Mouse (Mus musculus) spleen, adult 2 months (tissue): Measurements from ENCODE around the gene Ranbp3. TPM values are rescaled to one million over a fixed set of nuclear protein-coding genes. Genes with fewer than 3 reads are reported as not detected.

Experiments
- DNase-seq, 2 experiments: peaks; one replicate each; pipeline versions ENCODE4 v3.0.0 to v3.0.0-alpha.2; 2012 to 2021; ENCODE audit warnings: low spot score in 2 of 2, low read depth in 1 of 2
- H3K27ac ChIP-seq: fragments of 200-500 bp; 2 replicates; pipeline ENCODE4 v1.5.1; 2012; ENCODE audit warnings: low read length, inconsistent platforms; ENCODE audit not compliant: insufficient read depth
- H3K27me3 ChIP-seq: fragments of 200-500 bp; 2 replicates; pipeline ENCODE4 v1.6.1; 2012; ENCODE audit warnings: mild to moderate bottlenecking, moderate library complexity, low read length, inconsistent platforms; ENCODE audit not compliant: control insufficient read depth, insufficient read depth
- H3K36me3 ChIP-seq: fragments of 200-500 bp; 2 replicates; pipeline ENCODE4 v1.6.1; 2012; ENCODE audit warnings: mild to moderate bottlenecking, low read length, inconsistent platforms; ENCODE audit not compliant: control insufficient read depth, insufficient read depth
- H3K4me1 ChIP-seq: fragments of 200-500 bp; 2 replicates; pipeline ENCODE4 v1.6.1; 2011; ENCODE audit warnings: inconsistent platforms; ENCODE audit not compliant: control insufficient read depth, insufficient read depth, insufficient read length
- H3K4me3 ChIP-seq: fragments of 200-500 bp; 2 replicates; pipeline ENCODE4 v1.5.1; 2011; ENCODE audit warnings: mild to moderate bottlenecking, inconsistent platforms; ENCODE audit not compliant: insufficient read depth, insufficient read length; ENCODE audit errors: extremely low read depth
- CTCF ChIP-seq: fragments of 200-500 bp; IDR thresholded peaks from 2 replicates; pipeline ENCODE4 v1.5.1; 2011; ENCODE audit warnings: mild to moderate bottlenecking, inconsistent platforms; ENCODE audit not compliant: insufficient read depth, insufficient read length, insufficient replicate concordance; ENCODE audit errors: extremely low read depth
- POLR2A ChIP-seq: fragments of 200-500 bp; IDR thresholded peaks from 2 replicates; pipeline ENCODE4 v1.6.1; 2011; ENCODE audit warnings: low read depth, low read length, inconsistent platforms
- WGBS: fragments of 180-500 bp; shearing (Covaris S2); methylation state at CpG from one replicate; pipeline ENCODE4 v1.1.7; 2018; 5-methylcytosine and 5-hydroxymethylcytosine counted together
- polyA plus RNA-seq: library from polyadenylated mRNA; depleted of rRNA; stranded (reverse); fragments of >200 nt; gene quantifications from 2 replicates; pipeline ENCODE4 v1.2.3, GENCODE M21; 2012; rRNA removed

The Ranbp3 gene
- polyA plus RNA-seq, 1 experiment: 72.6 TPM

GRCm38 (mm10) chr17:56756703-56757399, 83.8 kb downstream of the Ranbp3 start:
- TF ChIP-seq POLR2A (no peak), CTCF (no peak)
- WGBS: 5% methylated on average over 51 of the region's 51 CpGs
- peak overlapping the region; percentile 35; the same call in 1 of the 2 replicates for H3K4me3 ChIP-seq
- DNase-seq: no peak
- peaks cover 12% of the 10 kb centered on the region; the same call in 1 of the 2 replicates for H3K4me1 ChIP-seq
- no peak overlapping the region for H3K27ac ChIP-seq
- H3K27me3 ChIP-seq: peaks cover 16% of the 10 kb centered on the region
- H3K36me3 ChIP-seq: no peaks in the 10 kb centered on the region

GRCm38 (mm10) chr17:56757416-56758123, 84.5 kb downstream of the Ranbp3 start, which contains the start of gene Nrtn:
TSS of gene Nrtn (minus strand) at chr17:56757530.
- DNase-seq: peak in 1 of 2 experiments; percentile 53
- no peak for TF ChIP-seq POLR2A
- no peak for TF ChIP-seq CTCF
- Histone ChIP-seq H3K4me3 (peak within 1 kb of the TSS; percentile 35; the same call in 1 of the 2 replicates), H3K4me1 (peaks cover 15% of the 10 kb centered on the region; the same call in 1 of the 2 replicates), H3K36me3 (no peaks in the 10 kb centered on the region), H3K27me3 (peaks cover 16% of the 10 kb centered on the region), H3K27ac (no peak within 1 kb of the TSS)
- WGBS: 1% methylated on average over 41 of the region's 48 CpGs

DNA sequence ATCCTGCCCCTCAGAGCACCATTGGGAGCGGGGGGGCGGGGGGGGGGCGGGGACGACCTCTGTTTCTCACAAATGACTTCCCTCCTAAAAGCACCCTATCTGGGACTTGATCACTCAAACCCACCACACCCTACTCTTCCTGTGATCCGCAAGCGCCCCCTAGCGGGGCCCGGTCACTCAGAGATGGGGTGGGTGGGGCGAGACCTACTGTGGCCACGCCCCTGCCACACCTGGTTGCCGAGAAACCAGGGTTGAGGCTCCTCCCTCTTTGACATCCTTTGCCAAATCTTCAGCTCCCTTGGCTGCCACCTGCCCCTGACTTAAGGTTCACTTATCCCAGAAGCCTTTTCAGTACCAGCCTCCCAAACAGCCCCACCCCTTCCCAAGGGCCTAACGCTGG, 85.0 kb downstream of the Ranbp3 start:
- Histone ChIP-seq H3K27me3 (peaks cover 16% of the 10 kb centered on the region), H3K27ac (no peak overlapping the region)
- WGBS: 7% methylated on average over 12 of the region's 12 CpGs

DNA sequence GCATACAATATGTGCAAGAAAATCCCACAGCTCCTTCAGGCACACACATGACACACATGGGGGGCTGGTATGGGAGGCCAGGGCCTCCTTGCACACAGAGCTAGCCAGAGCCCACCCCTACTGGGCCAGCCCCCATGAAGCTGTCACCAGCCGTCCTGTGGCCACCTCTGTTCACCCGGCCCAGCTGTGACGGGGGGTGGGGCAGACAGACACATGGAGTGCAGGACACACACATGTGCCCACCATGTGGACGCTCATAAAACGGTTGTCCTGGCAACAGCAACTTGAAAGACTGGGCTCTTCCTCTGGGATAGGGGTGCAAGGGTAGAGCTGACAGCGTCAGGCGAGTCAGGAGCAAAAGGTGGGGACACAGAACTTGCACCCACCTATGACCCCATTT, 86.2 kb downstream of the Ranbp3 start:
- H3K36me3 ChIP-seq: no peaks in the 10 kb centered on the region
- no peak for DNase-seq
- no peak overlapping the region for H3K4me3 ChIP-seq
- H3K4me1 ChIP-seq: peaks cover 21% of the 10 kb centered on the region
- no peak for TF ChIP-seq POLR2A
- TF ChIP-seq CTCF: no peak
- no peak overlapping the region for H3K27ac ChIP-seq
- WGBS: 85% methylated on average over 7 of the region's 7 CpGs
- H3K27me3 ChIP-seq: peaks cover 14% of the 10 kb centered on the region

More for the DNA sequence above, 85.0 kb downstream of the Ranbp3 start:
- TF ChIP-seq POLR2A (no peak), CTCF (0 out of 2 replicates have a peak, but pooled peaks have one; percentile 35)
- DNase-seq: peak; percentile 41 to 72
- Histone ChIP-seq H3K4me3 (no peak overlapping the region), H3K4me1 (peaks cover 19% of the 10 kb centered on the region), H3K36me3 (no peaks in the 10 kb centered on the region)

GRCm38 (mm10) chr17:56761077-56761476, 88.0 kb downstream of the Ranbp3 start:
- H3K4me1 ChIP-seq: peaks cover 26% of the 10 kb centered on the region
- no peaks in the 10 kb centered on the region for H3K36me3 ChIP-seq
- peaks cover 9% of the 10 kb centered on the region for H3K27me3 ChIP-seq
- TF ChIP-seq POLR2A (no peak), CTCF (no peak)
- no peak overlapping the region for H3K27ac ChIP-seq
- DNase-seq: no peak
- no peak overlapping the region for H3K4me3 ChIP-seq
- WGBS: 80% methylated on average over 3 of the region's 3 CpGs

Other genes with a start within 250 kb of the Ranbp3 start
- 57.5 and 69.4 TPM in 2 replicates for gene Ptprs, start 196.8 kb upstream of the Ranbp3 start, polyA plus RNA-seq
- gene Znrf4, start 160.9 kb upstream of the Ranbp3 start, polyA plus RNA-seq: not detected in 2 replicates
- gene Gm20219, start 118.9 kb upstream of the Ranbp3 start, polyA plus RNA-seq: 2.3 and 4.4 TPM in 2 replicates
- 152 and 157 TPM in 2 replicates for gene Safb2, start 88.7 kb upstream of the Ranbp3 start, polyA plus RNA-seq
- 103 and 105 TPM in 2 replicates for gene Safb, start 88.5 kb upstream of the Ranbp3 start, polyA plus RNA-seq
- gene 2410015M20Rik, start 63.5 kb upstream of the Ranbp3 start, polyA plus RNA-seq: 101 and 140 TPM in 2 replicates
- gene Rpl36, start 59.9 kb upstream of the Ranbp3 start, polyA plus RNA-seq: 2,050 and 3,346 TPM in 2 replicates
- gene Lonp1, start 46.4 kb upstream of the Ranbp3 start, polyA plus RNA-seq: 35.2 and 44.9 TPM in 2 replicates
- 0.14 and 0.28 TPM in 2 replicates for gene Catsperd, start 45.2 kb upstream of the Ranbp3 start, polyA plus RNA-seq
- 181 and 252 TPM in 2 replicates for gene Ndufa11, start 44.5 kb downstream of the Ranbp3 start, polyA plus RNA-seq
- 20.3 and 33.9 TPM in 2 replicates for gene Vmac, start 44.7 kb downstream of the Ranbp3 start, polyA plus RNA-seq
- gene Nrtn, start 84.2 kb downstream of the Ranbp3 start, polyA plus RNA-seq: 1.3 and 2.4 TPM in 2 replicates
- gene Dus3l, start 91.5 kb downstream of the Ranbp3 start, polyA plus RNA-seq: 98.4 and 128 TPM in 2 replicates
- gene Prr22, start 97.0 kb downstream of the Ranbp3 start, polyA plus RNA-seq: 3.3 and 4.7 TPM in 2 replicates
- gene Rfx2, start 157.7 kb downstream of the Ranbp3 start, polyA plus RNA-seq: 13.6 and 16.5 TPM in 2 replicates
- not detected in 2 replicates for gene Acsbg2, start 201.2 kb downstream of the Ranbp3 start, polyA plus RNA-seq
- 0.09 and 0.21 TPM in 2 replicates for gene 1700061G19Rik, start 202.2 kb downstream of the Ranbp3 start, polyA plus RNA-seq